Mouse (Mus musculus): Measurements from ENCODE around the gene Cyp4f15. TPM values are rescaled to one million over a fixed set of nuclear protein-coding genes. Genes with fewer than 3 reads are reported as not detected.

The Cyp4f15 gene
- polyA plus RNA-seq, 1 experiment from 2014 or later: 0.43 TPM

- Histone ChIP-seq H3K36me3 (ENCODE audit: control insufficient read depth, insufficient read depth, low read length) (no peaks in the 10 kb centered on the region), H3K9me3 (ENCODE audit: control insufficient read depth, low read length) (no peaks in the 10 kb centered on the region), H3K4me1 (replicated peaks; ENCODE audit: control insufficient read depth, insufficient read depth, low read length) (no peaks in the 10 kb centered on the region), H3K27me3 (ENCODE audit: control insufficient read depth, insufficient read depth, low read length) (no peaks in the 10 kb centered on the region), H3K27ac (ENCODE audit: low read depth, low read length) (no peak overlapping the region), H3K9ac (ENCODE audit: low read depth, low read length) (no peak overlapping the region), H3K4me2 (replicated peaks; ENCODE audit: low read depth, low read length) (no peak overlapping the region), H3K4me3 (ENCODE audit: low read depth, low read length) (no peak overlapping the region)
- 71% methylated on average over 3 of the region's 3 CpGs for WGBS
- peak; percentile 7 for DNase-seq (ENCODE audit: low spot score)
- no peak for ATAC-seq (ENCODE audit: low FRiP score)
These were observed 43.6 kb downstream of the Cyp4f15 start for GRCm38 (mm10) chr17:32729029-32729428.

DNA sequence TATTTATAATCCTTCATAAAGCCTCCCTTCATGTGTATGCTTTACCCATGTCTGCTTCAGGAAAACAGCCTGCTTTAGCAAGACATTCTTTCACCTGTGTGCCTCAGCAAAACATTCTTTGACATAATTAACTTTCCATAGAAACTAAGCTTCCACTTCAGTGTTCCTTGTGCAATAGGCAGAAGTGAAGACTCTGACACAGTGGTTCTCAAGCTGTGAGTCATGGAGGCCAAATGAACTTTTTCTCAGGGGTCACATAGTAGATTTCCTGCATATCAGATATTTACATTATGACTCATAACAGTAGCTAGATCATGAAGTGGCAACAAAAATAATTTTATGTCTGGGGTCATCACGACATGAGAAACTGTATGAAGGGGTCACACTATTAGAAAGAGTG, 53.0 kb downstream of the Cyp4f15 start:
- DNase-seq (ENCODE audit: low spot score): no peak
- no peaks in the 10 kb centered on the region for H3K27me3 ChIP-seq (ENCODE audit: control insufficient read depth, insufficient read depth, low read length)
- H3K9me3 ChIP-seq (ENCODE audit: control insufficient read depth, low read length): no peaks in the 10 kb centered on the region
- no peak overlapping the region for H3K27ac ChIP-seq (ENCODE audit: low read depth, low read length)
- H3K4me2 ChIP-seq (replicated peaks; ENCODE audit: low read depth, low read length): no peak overlapping the region
- WGBS: 83% methylated on average over 1 of the region's 1 CpGs
- no peak overlapping the region for H3K4me3 ChIP-seq (ENCODE audit: low read depth, low read length)
- H3K36me3 ChIP-seq (ENCODE audit: control insufficient read depth, insufficient read depth, low read length): no peaks in the 10 kb centered on the region
- no peak overlapping the region for H3K9ac ChIP-seq (ENCODE audit: low read depth, low read length)
- H3K4me1 ChIP-seq (replicated peaks; ENCODE audit: control insufficient read depth, insufficient read depth, low read length): no peaks in the 10 kb centered on the region
- ATAC-seq (ENCODE audit: low FRiP score): no peak

GRCm38 (mm10) chr17:32741057-32741456, 55.6 kb downstream of the Cyp4f15 start:
- ATAC-seq (ENCODE audit: low FRiP score) (no peak), DNase-seq (ENCODE audit: low spot score) (no peak)
- Histone ChIP-seq H3K9me3 (ENCODE audit: control insufficient read depth, low read length) (no peaks in the 10 kb centered on the region), H3K4me2 (replicated peaks; ENCODE audit: low read depth, low read length) (no peak overlapping the region), H3K4me3 (ENCODE audit: low read depth, low read length) (no peak overlapping the region), H3K36me3 (ENCODE audit: control insufficient read depth, insufficient read depth, low read length) (no peaks in the 10 kb centered on the region), H3K4me1 (replicated peaks; ENCODE audit: control insufficient read depth, insufficient read depth, low read length) (no peaks in the 10 kb centered on the region), H3K9ac (ENCODE audit: low read depth, low read length) (no peak overlapping the region), H3K27me3 (ENCODE audit: control insufficient read depth, insufficient read depth, low read length) (no peaks in the 10 kb centered on the region), H3K27ac (ENCODE audit: low read depth, low read length) (no peak overlapping the region; the same call in 1 of the 2 replicates)
- WGBS: 19% methylated on average over 1 of the region's 1 CpGs

- Histone ChIP-seq H3K4me1 (replicated peaks; ENCODE audit: control insufficient read depth, insufficient read depth, low read length) (no peaks in the 10 kb centered on the region), H3K4me3 (ENCODE audit: low read depth, low read length) (no peak overlapping the region), H3K36me3 (ENCODE audit: control insufficient read depth, insufficient read depth, low read length) (no peaks in the 10 kb centered on the region), H3K9ac (ENCODE audit: low read depth, low read length) (no peak overlapping the region), H3K4me2 (replicated peaks; ENCODE audit: low read depth, low read length) (no peak overlapping the region), H3K27me3 (ENCODE audit: control insufficient read depth, insufficient read depth, low read length) (no peaks in the 10 kb centered on the region), H3K27ac (ENCODE audit: low read depth, low read length) (no peak overlapping the region), H3K9me3 (ENCODE audit: control insufficient read depth, low read length) (no peaks in the 10 kb centered on the region)
- ATAC-seq (ENCODE audit: low FRiP score): no peak
- no peak for DNase-seq (ENCODE audit: low spot score)
- 49% methylated on average over 5 of the region's 5 CpGs for WGBS
These were observed 65.2 kb downstream of the Cyp4f15 start for GRCm38 (mm10) chr17:32750611-32751010.

Other genes with a start within 250 kb of the Cyp4f15 start
- gene Cyp4f39, start 232.9 kb upstream of the Cyp4f15 start, polyA plus RNA-seq (2014; fragmentation: Nextera tagmentation; extraction: Ambion mirVana): 0.50 TPM in 1 of 2 replicates, not detected in the other
- 6.0 and 10.3 TPM in 2 replicates for gene Cyp4f17, start 179.6 kb upstream of the Cyp4f15 start, polyA plus RNA-seq (2014; fragmentation: Nextera tagmentation; extraction: Ambion mirVana)
- gene Cyp4f16, start 149.1 kb upstream of the Cyp4f15 start, polyA plus RNA-seq (2014; fragmentation: Nextera tagmentation; extraction: Ambion mirVana): 11.4 TPM in 2 replicates
- gene Cyp4f37, start 64.3 kb upstream of the Cyp4f15 start, polyA plus RNA-seq (2014; fragmentation: Nextera tagmentation; extraction: Ambion mirVana): not detected in 2 replicates
- gene Cyp4f40, start 26.7 kb upstream of the Cyp4f15 start, polyA plus RNA-seq (2014; fragmentation: Nextera tagmentation; extraction: Ambion mirVana): not detected in 2 replicates
- gene Zfp871, start 102.7 kb downstream of the Cyp4f15 start, polyA plus RNA-seq (2014; fragmentation: Nextera tagmentation; extraction: Ambion mirVana): 38.3 and 56.8 TPM in 2 replicates
- 43.0 and 49.1 TPM in 2 replicates for gene Zfp811, start 124.3 kb downstream of the Cyp4f15 start, polyA plus RNA-seq (2014; fragmentation: Nextera tagmentation; extraction: Ambion mirVana)
- 20.3 and 24.4 TPM in 2 replicates for gene Zfp799, start 144.6 kb downstream of the Cyp4f15 start, polyA plus RNA-seq (2014; fragmentation: Nextera tagmentation; extraction: Ambion mirVana)
- 8.6 and 10.0 TPM in 2 replicates for gene Zfp870, start 206.0 kb downstream of the Cyp4f15 start, polyA plus RNA-seq (2014; fragmentation: Nextera tagmentation; extraction: Ambion mirVana)
- gene Cyp4f14, start 231.7 kb downstream of the Cyp4f15 start, polyA plus RNA-seq (2014; fragmentation: Nextera tagmentation; extraction: Ambion mirVana): not detected in 2 replicates